Mouse (Mus musculus): ENCODE measurements around the gene Cdh15.
A peak's percentile ranks its signal among the peaks of the same experiment; 100 is the strongest.

The Cdh15 gene

GRCm38 (mm10) chr8:122896317-122896716 is 48.6 kb downstream of the Cdh15 start:
- no peak for DNase-seq

GRCm38 (mm10) chr8:122897200-122897599 is 49.4 kb downstream of the Cdh15 start:
- no peak for DNase-seq

GRCm38 (mm10) chr8:122898018-122898417 is 50.3 kb downstream of the Cdh15 start:
- no peak for DNase-seq

- DNase-seq: peak; percentile 34
These were observed 50.7 kb downstream of the Cdh15 start for GRCm38 (mm10) chr8:122898473-122898872.

- DNase-seq: no peak
These were observed 51.3 kb downstream of the Cdh15 start for GRCm38 (mm10) chr8:122899085-122899484.

- DNase-seq: peak; percentile 21
These were observed 53.7 kb downstream of the Cdh15 start for GRCm38 (mm10) chr8:122901476-122901875.

- DNase-seq: no peak
These were observed 54.2 kb downstream of the Cdh15 start for GRCm38 (mm10) chr8:122901892-122902515.

- DNase-seq: no peak
These were observed 54.8 kb downstream of the Cdh15 start for GRCm38 (mm10) chr8:122902581-122902980.

GRCm38 (mm10) chr8:122903002-122903401 is 55.2 kb downstream of the Cdh15 start:
- no peak for DNase-seq

GRCm38 (mm10) chr8:122904496-122904895 is 56.7 kb downstream of the Cdh15 start:
- no peak for DNase-seq

- DNase-seq: peak; percentile 50
These were observed 57.6 kb downstream of the Cdh15 start for GRCm38 (mm10) chr8:122905346-122905745.

GRCm38 (mm10) chr8:122906463-122907021 is 58.8 kb downstream of the Cdh15 start:
- DNase-seq: peak; percentile 97

- no peak for DNase-seq
These were observed 64.4 kb downstream of the Cdh15 start for GRCm38 (mm10) chr8:122912150-122912549.

- no peak for DNase-seq
These were observed 65.1 kb downstream of the Cdh15 start for GRCm38 (mm10) chr8:122912871-122913270.

GRCm38 (mm10) chr8:122916766-122917165 is 69.0 kb downstream of the Cdh15 start:
- DNase-seq: no peak
